Mouse (Mus musculus): Measurements from ENCODE around the gene Pnmal1. TPM values are rescaled to one million over a fixed set of nuclear protein-coding genes. Genes with fewer than 3 reads are reported as not detected.

Pnmal1 gene
- polyA plus RNA-seq, 2 experiments from 2014 or later, result not detected

DNA sequence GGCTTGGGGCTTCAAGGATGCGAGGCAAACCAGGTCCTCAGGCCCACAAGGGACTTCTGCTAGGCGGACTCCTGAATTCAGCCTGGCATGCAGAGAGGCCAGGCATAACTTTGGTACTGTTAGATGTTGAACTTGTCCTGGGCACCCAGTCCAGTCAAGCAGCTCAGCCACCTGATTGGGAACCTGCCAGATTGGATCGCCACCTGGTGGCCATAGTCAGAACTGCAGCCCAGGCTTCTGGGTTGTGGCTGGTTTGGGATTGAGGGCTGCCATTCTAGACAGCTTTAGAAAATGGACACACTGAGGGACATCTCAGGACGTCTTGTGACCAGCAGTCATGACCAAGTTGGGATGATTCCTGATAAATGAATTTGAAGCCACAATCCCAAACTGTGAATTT, 40.2 kb downstream of the Pnmal1 start:
- ATAC-seq, result peak; percentile 30

DNA sequence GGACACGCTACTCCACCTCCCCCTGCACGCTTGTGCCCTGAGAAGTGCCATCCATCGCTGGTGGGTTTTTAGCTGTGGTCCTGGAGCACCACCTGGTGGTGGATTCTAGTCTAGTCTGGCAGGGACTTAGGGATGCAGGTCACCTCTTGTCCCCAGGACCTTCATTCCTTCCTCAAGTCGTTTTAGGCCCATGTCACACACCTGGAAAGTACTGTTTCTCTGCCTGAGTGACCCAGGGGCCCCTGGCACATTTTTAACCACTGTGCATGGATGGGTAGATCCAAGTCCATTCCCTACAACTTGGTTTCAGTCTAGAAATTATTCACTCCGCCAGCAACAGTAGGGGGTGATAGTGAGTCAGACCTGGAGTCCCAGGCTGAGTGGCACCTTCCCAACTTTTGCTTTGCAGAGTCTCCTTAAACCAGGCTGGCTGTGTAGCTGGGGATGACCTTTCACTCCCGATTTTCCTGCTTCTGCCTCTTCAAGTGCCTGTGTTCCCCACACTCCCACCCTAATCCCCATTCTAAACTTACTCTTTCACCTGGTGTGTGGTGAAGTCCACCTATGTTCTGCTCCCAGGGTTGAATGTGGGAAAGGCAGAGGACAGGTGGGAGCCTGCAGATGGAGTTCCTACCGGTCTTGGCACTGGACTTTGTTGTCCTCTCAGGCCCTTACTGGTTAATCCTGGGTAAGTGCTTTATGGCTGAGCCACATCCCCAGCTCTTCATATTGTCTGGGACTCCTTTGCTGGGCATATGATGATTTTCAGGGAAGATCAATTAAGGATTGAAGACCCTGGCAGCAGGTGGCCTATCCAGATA, 43.1 kb downstream of the Pnmal1 start:
- peak; percentile 84 for ATAC-seq

GRCm38 (mm10) chr7:17003230-17003960, 43.9 kb downstream of the Pnmal1 start:
- no peak for ATAC-seq

- ATAC-seq, result no peak
These were observed 45.2 kb downstream of the Pnmal1 start for GRCm38 (mm10) chr7:17004716-17005115.

DNA sequence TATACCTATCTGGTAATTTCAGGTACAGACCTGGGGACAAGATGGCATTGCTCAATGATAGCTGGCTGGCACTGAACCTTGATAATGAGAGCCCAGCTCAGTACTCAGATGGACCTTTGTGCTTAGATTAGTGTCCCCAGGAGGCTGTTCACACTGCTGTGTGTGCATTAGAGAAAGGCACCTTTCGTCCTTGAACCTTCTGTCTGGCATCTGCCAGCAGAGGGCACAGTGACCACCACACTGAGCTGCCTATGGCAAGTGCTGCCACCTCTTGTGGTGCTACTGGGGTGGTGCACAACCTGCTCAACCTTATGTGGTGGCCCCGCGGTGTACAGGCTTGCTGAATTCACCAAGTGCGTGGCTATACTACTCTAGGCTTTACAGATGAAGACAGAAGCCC, 47.8 kb downstream of the Pnmal1 start:
- peak; percentile 42 for ATAC-seq

DNA sequence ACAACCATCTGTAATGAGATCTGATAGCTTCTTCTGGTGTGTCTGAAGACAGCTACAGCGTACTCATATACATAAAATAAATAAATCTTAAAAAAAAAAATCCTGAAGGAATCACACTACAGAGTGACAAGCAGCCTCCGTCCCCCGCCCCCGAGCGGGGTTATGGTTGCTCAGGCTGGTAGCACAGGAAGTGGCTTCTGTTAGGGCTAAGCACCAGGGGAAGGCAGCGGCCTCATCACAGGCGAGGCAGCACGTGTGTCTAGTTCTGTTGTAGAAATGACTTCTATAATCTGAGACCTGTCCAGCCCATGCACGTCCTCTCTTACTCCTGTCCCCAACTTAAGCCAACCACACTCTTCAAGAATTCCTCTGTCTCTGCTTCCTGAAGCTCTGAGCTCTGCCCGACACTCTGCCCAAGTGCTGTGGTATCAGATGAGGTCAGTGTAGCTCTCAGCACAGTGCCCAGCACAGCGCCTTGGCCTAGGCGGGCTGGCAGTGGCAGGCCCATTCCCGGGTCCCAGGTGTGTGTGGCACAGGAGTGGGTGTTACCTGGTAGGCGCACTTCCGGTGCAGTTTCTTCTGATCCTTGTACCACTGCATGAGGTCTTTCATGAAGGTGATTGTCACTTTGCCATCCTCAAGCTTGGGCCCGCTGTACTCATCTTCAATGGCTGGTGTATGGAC, 50.0 kb downstream of the Pnmal1 start:
- ATAC-seq, result peak; percentile 75

DNA sequence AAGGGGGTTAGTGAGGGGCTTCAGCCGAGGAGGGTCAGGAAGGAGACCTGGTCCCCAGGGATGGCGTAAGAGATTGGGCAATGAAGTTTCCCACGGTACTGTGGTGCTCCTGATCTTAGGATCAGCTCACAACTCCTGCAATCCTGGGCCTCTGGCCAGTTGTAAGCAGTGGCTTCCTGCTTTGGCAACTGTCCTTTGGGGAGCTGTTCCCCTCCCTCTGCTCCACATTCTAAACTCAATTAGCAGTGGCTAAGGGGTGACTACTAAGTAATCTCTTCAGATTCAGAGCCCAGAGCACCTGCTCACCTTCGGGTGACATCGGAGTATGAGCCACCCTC, 50.5 kb downstream of the Pnmal1 start:
- no peak for ATAC-seq

DNA sequence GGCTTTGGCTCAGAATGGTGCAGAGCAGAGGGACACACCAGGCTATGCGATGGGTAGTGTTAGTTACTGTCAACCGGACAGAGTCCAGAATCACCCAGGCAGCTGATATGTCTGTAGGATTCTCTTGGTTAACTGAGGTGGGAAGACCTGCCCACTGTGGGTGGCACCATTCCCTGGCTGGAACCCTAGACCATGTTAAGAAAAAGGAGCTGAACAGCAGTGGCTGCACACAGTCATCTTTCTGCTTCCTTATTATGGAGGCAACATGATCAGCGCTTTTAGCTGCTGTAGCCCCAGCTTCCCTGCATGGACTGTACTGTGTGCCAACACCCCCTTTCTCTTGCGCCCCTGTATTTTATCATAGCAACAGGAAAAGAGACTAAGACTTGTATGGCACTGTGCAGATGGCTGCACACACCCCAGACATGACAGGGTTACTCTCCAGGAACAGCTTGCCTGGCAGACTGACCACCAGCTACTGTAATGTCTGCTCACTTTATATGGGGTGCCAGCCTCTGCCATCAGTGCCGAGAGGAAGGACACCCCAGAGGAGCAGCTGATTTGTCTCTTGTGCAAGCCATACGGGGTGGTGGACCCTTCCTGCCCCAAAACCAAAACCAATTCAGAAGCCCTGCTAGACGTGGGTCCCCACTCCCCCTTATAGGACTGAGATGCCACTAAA, 52.6 kb downstream of the Pnmal1 start:
- no peak for ATAC-seq

Other genes starting within 250 kb of the Pnmal1 start
- gene Ceacam9, start 237.8 kb upstream of the Pnmal1 start, polyA plus RNA-seq (2017; shearing (Covaris generic)), result not detected
- 100 to 1,000 TPM; 101 to 111 TPM for gene Ap2s1, start 221.3 kb upstream of the Pnmal1 start, polyA plus RNA-seq (2017; shearing (Covaris generic))
- gene Slc1a5, start 178.3 kb upstream of the Pnmal1 start, polyA plus RNA-seq (2017; shearing (Covaris generic)), result 100 to 1,000 TPM; 143 to 179 TPM
- 10 to 100 TPM; 23.0 to 23.1 TPM for gene Strn4, start 143.8 kb upstream of the Pnmal1 start, polyA plus RNA-seq (2017; shearing (Covaris generic))
- gene Fkrp, start 142.9 kb upstream of the Pnmal1 start, polyA plus RNA-seq (2017; shearing (Covaris generic)), result 1 to 10 TPM; 6.5 to 7.5 TPM
- gene Prkd2, start 116.8 kb upstream of the Pnmal1 start, polyA plus RNA-seq (2017; shearing (Covaris generic)), result 10 to 100 TPM; 45.7 to 47.6 TPM
- gene Dact3, start 84.4 kb upstream of the Pnmal1 start, polyA plus RNA-seq (2017; shearing (Covaris generic)), result not detected
- gene Gng8, start 67.9 kb upstream of the Pnmal1 start, polyA plus RNA-seq (2017; shearing (Covaris generic)), result not detected
- gene Ptgir, start 53.2 kb upstream of the Pnmal1 start, polyA plus RNA-seq (2017; shearing (Covaris generic)), result 10 to 100 TPM; 11.8 to 13.2 TPM
- gene Calm3, start 35.6 kb upstream of the Pnmal1 start, polyA plus RNA-seq (2017; shearing (Covaris generic)), result 100 to 1,000 TPM; 106 to 159 TPM
- not detected for gene Pnmal2, start 15.0 kb upstream of the Pnmal1 start, polyA plus RNA-seq (2017; shearing (Covaris generic))
- 1 to 10 TPM; 3.6 to 4.2 TPM for gene Gm42372, start 23.4 kb downstream of the Pnmal1 start, polyA plus RNA-seq (2017; shearing (Covaris generic))
- under 1 TPM in 1 of 2 experiments, not detected in 1; 0.16 TPM for gene Ccdc8, start 33.0 kb downstream of the Pnmal1 start, polyA plus RNA-seq (2017; shearing (Covaris generic))
- gene Ppp5c, start 68.2 kb downstream of the Pnmal1 start, polyA plus RNA-seq (2017; shearing (Covaris generic)), result 10 to 100 TPM; 49.6 to 63.3 TPM
- under 1 TPM; 0.32 to 0.49 TPM for gene Hif3a, start 102.7 kb downstream of the Pnmal1 start, polyA plus RNA-seq (2017; shearing (Covaris generic))
- 1 to 10 TPM in 1 of 2 experiments, not detected in 1; 1.1 TPM for gene Psg16, start 114.4 kb downstream of the Pnmal1 start, polyA plus RNA-seq (2017; shearing (Covaris generic))
- gene Ceacam3, start 190.6 kb downstream of the Pnmal1 start, polyA plus RNA-seq (2017; shearing (Covaris generic)), result not detected
- gene Psg29, start 243.8 kb downstream of the Pnmal1 start, polyA plus RNA-seq (2017; shearing (Covaris generic)), result under 1 TPM in 1 of 2 experiments, not detected in 1; 0.05 TPM